Mouse (Mus musculus): Measurements from ENCODE around the gene Pde4b. TPM values are rescaled to one million over a fixed set of nuclear protein-coding genes. Genes with fewer than 3 reads are reported as not detected.

Gene Pde4b
- total and polyA plus RNA-seq, 2 experiments from 2014 or later, result 49.7 to 76.2 TPM

GRCm38 (mm10) chr4:102640942-102641341, 553.6 kb downstream of the Pde4b start:
- Histone ChIP-seq H3K4me1 (ENCODE audit: insufficient read depth) (no peaks in the 10 kb centered on the region), H3K4me2 (ENCODE audit: low read depth) (no peak overlapping the region), H3K4me3 (ENCODE audit: low read depth, low read length) (no peak overlapping the region), H3K36me3 (ENCODE audit: insufficient read depth) (no peaks in the 10 kb centered on the region), H3K9ac (no peak overlapping the region), H3K27ac (ENCODE audit: low read depth, low read length) (no peak overlapping the region), H3K27me3 (ENCODE audit: insufficient read depth, low read length) (no peaks in the 10 kb centered on the region), H3K9me3 (ENCODE audit: low read length) (no peaks in the 10 kb centered on the region)
- ATAC-seq, result no peak
- 92% methylated on average over 4 of the region's 4 CpGs for WGBS
- TF ChIP-seq CTCF (IDR thresholded peaks at IDR 0.05; ENCODE audit: low read depth), result no peak
- DNase-seq, result no peak

DNA sequence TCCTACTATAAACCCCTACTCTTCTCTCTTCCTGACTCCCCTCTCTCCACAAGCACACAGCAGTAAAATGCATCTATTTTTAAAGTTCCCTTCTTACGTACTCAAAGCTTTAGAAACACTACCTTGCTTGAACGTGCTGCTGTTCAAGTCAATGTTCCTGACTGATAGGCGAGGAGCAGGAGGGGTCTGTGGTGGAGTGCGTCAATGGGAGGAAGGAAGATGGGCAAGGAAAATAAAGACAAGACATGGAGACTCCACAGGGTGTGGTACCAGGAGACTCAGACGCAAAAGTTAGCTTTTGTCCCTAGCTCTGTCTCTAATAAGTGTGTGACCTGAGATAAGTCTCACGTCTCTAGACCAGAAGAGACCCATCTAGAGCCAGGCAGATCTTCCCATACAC, 556.7 kb downstream of the Pde4b start:
- no peaks in the 10 kb centered on the region for H3K4me1 ChIP-seq (ENCODE audit: insufficient read depth)
- H3K27ac ChIP-seq (ENCODE audit: low read depth, low read length), result no peak overlapping the region
- TF ChIP-seq CTCF (IDR thresholded peaks at IDR 0.05; ENCODE audit: low read depth), result no peak
- ATAC-seq (no peak), DNase-seq (no peak)
- no peaks in the 10 kb centered on the region for H3K9me3 ChIP-seq (ENCODE audit: low read length)
- no peaks in the 10 kb centered on the region for H3K27me3 ChIP-seq (ENCODE audit: insufficient read depth, low read length)
- 81% methylated on average over 6 of the region's 6 CpGs for WGBS
- no peaks in the 10 kb centered on the region for H3K36me3 ChIP-seq (ENCODE audit: insufficient read depth)
- H3K4me3 ChIP-seq (ENCODE audit: low read depth, low read length), result no peak overlapping the region
- no peak overlapping the region for H3K4me2 ChIP-seq (ENCODE audit: low read depth)
- no peak overlapping the region for H3K9ac ChIP-seq

GRCm38 (mm10) chr4:102647056-102647455, 559.7 kb downstream of the Pde4b start:
- Histone ChIP-seq H3K4me1 (ENCODE audit: insufficient read depth) (no peaks in the 10 kb centered on the region), H3K4me2 (ENCODE audit: low read depth) (no peak overlapping the region), H3K4me3 (ENCODE audit: low read depth, low read length) (no peak overlapping the region), H3K27ac (ENCODE audit: low read depth, low read length) (no peak overlapping the region), H3K36me3 (ENCODE audit: insufficient read depth) (no peaks in the 10 kb centered on the region), H3K9ac (no peak overlapping the region), H3K9me3 (ENCODE audit: low read length) (no peaks in the 10 kb centered on the region), H3K27me3 (ENCODE audit: insufficient read depth, low read length) (no peaks in the 10 kb centered on the region)
- no peak for TF ChIP-seq CTCF (IDR thresholded peaks at IDR 0.05; ENCODE audit: low read depth)
- ATAC-seq, result no peak
- 76% methylated on average over 2 of the region's 2 CpGs for WGBS
- no peak for DNase-seq

DNA sequence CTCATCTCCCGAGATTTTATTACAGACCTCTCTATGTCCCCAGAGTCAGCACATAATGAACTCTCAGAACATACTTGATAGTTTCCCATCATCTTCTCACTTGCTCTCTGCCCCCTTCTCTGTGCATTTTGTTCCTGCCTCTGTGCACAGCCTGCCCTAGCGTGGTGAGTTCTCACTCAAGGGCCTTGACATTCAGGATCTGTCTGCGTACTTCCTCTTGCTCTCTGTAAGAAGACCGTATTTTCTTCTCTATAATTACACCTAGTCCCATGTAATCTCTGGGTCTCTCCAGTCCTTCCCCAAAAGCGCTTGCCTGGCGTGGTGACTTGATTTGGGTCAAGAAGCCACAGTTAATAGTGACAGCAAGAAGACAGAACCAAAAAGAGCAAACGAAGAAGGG, 568.0 kb downstream of the Pde4b start:
- H3K4me3 ChIP-seq (ENCODE audit: low read depth, low read length), result no peak overlapping the region
- no peaks in the 10 kb centered on the region for H3K4me1 ChIP-seq (ENCODE audit: insufficient read depth)
- WGBS, result 88% methylated on average over 7 of the region's 7 CpGs
- no peak overlapping the region for H3K9ac ChIP-seq
- ATAC-seq, result no peak
- H3K9me3 ChIP-seq (ENCODE audit: low read length), result no peaks in the 10 kb centered on the region
- no peak for TF ChIP-seq CTCF (IDR thresholded peaks at IDR 0.05; ENCODE audit: low read depth)
- H3K27ac ChIP-seq (ENCODE audit: low read depth, low read length), result no peak overlapping the region
- no peak overlapping the region for H3K4me2 ChIP-seq (ENCODE audit: low read depth)
- no peak for DNase-seq
- H3K36me3 ChIP-seq (ENCODE audit: insufficient read depth), result no peaks in the 10 kb centered on the region
- no peaks in the 10 kb centered on the region for H3K27me3 ChIP-seq (ENCODE audit: insufficient read depth, low read length)

DNA sequence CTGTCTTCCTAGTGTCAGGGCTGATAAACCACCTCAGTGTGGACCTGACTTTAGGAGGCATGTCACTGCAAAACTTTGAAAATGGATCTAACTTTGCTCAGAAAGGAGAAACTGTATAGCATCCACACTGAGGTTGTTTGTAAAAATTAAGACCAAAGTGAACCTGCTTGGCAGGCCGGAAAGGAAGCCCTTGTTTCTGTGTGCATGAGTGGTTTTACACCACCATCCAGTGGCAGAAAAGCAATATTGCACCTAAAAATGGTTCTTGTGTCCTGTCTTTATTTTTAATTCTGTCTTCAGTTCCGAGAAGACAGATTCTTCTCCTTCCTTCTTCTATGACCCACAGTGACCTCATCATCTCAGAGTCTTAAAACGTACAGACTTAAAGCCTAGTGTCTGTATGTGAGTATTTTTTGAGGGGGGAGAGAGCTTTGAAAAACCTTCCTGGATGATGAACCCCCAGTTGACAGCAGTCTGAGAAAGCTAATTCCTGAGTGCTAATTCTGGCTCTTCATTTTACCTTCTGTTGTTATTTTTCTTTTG, 569.2 kb downstream of the Pde4b start:
- H3K4me1 ChIP-seq (ENCODE audit: insufficient read depth), result no peaks in the 10 kb centered on the region
- 19% methylated on average over 3 of the region's 3 CpGs for WGBS
- no peaks in the 10 kb centered on the region for H3K27me3 ChIP-seq (ENCODE audit: insufficient read depth, low read length)
- ATAC-seq, result peak; percentile 68
- H3K4me3 ChIP-seq (ENCODE audit: low read depth, low read length), result no peak overlapping the region
- no peak overlapping the region for H3K27ac ChIP-seq (ENCODE audit: low read depth, low read length)
- H3K9ac ChIP-seq, result no peak overlapping the region
- TF ChIP-seq CTCF (IDR thresholded peaks at IDR 0.05; ENCODE audit: low read depth), result peak; percentile 93
- no peak overlapping the region for H3K4me2 ChIP-seq (ENCODE audit: low read depth)
- H3K9me3 ChIP-seq (ENCODE audit: low read length), result no peaks in the 10 kb centered on the region
- H3K36me3 ChIP-seq (ENCODE audit: insufficient read depth), result no peaks in the 10 kb centered on the region
- DNase-seq, result peak; percentile 87

Other genes with a start within 250 kb of the Pde4b start
- gene B020004J07Rik, start 243.5 kb upstream of the Pde4b start, total RNA-seq (2014; rRNA removed), result not detected in 2 replicates
- gene B020004J07Rik, start 243.5 kb upstream of the Pde4b start, polyA plus RNA-seq (2015; fragmentation: Nextera tagmentation; extraction: Ambion mirVana), result not detected in 2 replicates
- not detected in 2 replicates for gene C130073F10Rik, start 193.8 kb upstream of the Pde4b start, total RNA-seq (2014; rRNA removed)
- not detected in 2 replicates for gene C130073F10Rik, start 193.8 kb upstream of the Pde4b start, polyA plus RNA-seq (2015; fragmentation: Nextera tagmentation; extraction: Ambion mirVana)
- gene Gm12800, start 178.4 kb upstream of the Pde4b start, total RNA-seq (2014; rRNA removed), result not detected in 2 replicates
- not detected in 2 replicates for gene Gm12800, start 178.4 kb upstream of the Pde4b start, polyA plus RNA-seq (2015; fragmentation: Nextera tagmentation; extraction: Ambion mirVana)
- not detected in 2 replicates for gene Gm12794, start 147.1 kb upstream of the Pde4b start, total RNA-seq (2014; rRNA removed)
- not detected in 2 replicates for gene Gm12794, start 147.1 kb upstream of the Pde4b start, polyA plus RNA-seq (2015; fragmentation: Nextera tagmentation; extraction: Ambion mirVana)
- gene Gm12790, start 106.5 kb upstream of the Pde4b start, total RNA-seq (2014; rRNA removed), result not detected in 2 replicates
- gene Gm12790, start 106.5 kb upstream of the Pde4b start, polyA plus RNA-seq (2015; fragmentation: Nextera tagmentation; extraction: Ambion mirVana), result not detected in 2 replicates
- gene Gm12789, start 100.9 kb upstream of the Pde4b start, total RNA-seq (2014; rRNA removed), result not detected in 2 replicates
- not detected in 2 replicates for gene Gm12789, start 100.9 kb upstream of the Pde4b start, polyA plus RNA-seq (2015; fragmentation: Nextera tagmentation; extraction: Ambion mirVana)